Mouse (Mus musculus) spleen, postnatal 14 days (tissue): Measurements from ENCODE around the gene Dis3l2.

Experiments
- DNase-seq, 2 experiments: peaks; one replicate each; pipeline ENCODE4 v3.0.0; 2021 to 2022; ENCODE audit warnings: low spot score in 2 of 2

The Dis3l2 gene

DNA sequence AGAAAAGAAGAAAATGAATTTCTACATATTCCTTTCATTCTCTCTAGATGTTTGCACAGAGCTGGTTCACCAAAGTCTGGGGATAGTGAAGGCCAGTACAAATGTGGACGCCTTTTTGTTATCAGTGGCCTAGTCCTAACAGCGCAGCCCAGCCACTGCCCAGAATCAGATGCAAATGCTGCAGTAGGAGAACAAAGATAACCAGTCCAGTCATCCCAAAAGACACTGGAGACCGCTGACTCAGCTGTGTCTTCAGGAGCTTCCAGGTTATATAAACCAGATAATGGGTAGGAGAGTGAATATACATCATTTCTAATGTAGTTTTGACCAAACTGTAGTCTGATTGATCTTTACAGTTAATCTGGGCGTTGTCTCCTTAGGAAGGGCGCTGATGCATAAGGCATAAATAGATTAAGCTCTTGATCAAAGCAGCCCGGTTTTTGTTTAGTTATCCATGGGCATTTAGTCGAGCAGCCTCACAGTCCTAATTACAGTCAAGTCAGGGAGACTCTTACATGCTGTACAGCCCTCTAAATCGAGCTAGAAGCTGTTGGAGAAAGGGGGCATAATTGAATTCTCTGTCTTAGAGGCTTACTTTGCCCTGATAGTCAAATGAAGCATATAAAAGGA lies 212.9 kb downstream of the Dis3l2 start:
- no peak for DNase-seq

DNA sequence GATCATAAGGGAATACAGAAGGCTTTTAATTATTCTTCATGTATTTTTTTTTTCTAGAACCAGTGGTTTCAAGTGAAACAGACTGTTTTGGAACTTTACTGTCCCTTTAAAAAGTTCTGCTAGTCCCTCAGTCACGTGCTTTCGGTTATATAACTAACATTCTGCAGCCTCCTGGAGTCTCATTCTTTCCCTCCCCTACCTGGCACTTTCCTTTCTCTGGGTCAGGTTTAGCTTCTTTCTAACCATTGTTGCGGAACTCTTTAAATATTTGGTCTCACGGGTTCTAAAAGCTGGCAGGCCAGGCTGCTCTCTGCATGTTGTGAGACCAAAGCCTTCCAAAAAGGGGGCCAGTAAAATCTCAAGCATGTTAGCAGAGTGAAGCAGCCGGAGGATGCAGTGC lies 222.2 kb downstream of the Dis3l2 start:
- DNase-seq: no peak

DNA sequence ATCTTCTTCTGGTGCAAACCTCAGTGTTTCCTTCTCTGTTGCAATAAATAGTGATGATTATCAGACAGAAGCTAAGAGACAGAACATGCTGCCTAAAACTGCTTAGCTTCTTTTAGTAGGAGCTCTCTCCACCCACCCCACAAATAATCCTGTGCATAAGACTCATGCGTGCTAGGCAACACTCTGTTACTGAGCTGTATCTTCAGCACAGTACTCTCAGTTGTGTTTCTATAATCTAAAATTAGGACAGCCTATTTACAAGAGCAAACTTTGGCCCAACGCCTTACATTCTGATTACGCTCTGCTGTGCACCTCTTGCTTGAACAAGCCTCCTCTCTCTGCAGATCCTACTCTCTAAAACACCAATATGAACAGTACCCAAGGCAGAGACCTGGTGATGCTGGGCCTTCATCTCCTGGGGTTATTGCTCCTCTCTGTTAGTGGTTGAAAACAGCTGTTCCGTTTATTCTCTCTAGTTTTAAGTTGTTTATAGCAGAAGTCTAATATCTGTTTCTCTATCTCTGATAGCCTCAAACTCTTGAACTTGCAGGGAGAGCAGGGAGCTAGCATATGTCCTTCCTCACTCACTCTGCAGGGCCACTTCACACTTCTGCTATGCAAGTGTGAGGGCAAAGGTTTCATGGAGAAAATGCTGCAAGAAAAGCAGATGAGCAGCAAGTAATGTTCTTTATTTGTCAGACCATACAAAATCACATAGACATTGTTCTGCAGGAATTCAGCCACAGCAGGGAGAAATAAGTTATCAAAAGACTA lies 228.2 kb downstream of the Dis3l2 start:
- DNase-seq: no peak

DNA sequence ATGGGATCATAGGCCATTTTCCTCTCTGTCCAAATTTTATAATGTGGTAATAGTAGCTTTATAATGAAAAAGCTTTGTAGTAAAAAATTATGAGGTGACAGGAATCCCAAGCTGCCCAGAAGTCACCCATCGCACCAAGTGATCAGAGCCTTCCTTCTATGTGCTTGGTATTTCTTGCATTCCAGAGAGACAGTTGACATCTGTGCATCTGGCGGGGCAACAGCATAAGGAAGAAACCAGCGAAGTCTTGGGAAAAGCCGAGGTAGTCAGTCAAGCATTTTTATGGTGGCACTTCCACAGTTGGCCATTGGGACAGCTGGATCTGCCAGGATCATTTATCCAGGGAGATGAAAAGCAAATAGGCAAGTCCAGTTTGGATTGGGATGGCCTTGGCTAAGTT lies 229.2 kb downstream of the Dis3l2 start:
- DNase-seq: no peak

DNA sequence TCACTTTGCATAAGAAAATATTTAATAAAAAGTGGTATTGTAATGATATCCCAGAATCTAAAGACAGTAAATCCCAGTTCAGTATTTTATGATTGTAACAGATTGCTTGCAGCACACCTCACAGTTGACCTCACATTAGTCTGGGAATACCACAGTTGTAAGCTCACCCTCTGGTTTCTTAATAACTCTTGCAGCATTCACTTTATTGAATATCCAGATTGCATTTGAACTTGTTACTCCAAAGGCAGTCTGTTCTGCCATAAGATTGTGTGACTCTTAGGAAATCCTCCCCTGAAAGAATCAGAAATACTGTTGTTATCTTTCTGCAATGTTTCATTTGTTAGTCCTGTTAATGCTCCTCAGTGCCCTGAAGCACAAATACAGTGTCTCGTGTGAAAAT lies 230.0 kb downstream of the Dis3l2 start:
- no peak for DNase-seq

DNA sequence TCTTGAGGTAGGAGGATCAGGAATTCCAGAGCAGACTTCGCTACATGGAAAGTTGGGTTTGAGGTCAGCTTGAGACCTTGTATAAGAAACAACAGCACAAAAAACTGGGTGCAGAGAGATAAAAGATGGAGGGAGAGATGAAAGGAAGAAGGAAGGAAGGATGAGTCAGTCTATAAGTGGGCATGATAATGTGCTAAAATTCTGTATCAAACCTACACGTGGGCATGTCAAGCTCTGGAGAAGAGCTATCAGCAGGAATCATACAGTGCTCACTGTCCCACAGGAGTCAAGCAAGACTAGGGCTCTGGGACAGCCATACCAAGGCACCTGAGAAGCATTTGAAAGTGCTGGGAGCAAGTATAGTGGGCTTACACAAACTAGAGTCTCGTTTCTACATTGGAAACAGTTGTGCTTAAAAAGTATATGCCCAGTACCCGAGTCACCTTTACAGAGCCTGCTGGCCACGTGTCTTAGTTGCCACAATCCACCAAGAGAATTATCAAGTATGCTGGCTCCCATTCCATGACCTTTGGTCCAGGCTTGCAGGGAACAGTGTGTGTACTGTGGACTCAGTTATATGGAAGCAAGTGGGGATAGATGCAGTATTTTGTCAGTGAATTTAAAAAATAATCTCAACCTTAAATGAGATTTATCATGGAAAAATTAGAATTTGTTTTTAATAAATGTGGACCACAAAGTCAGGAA lies 248.0 kb downstream of the Dis3l2 start:
- DNase-seq: no peak

DNA sequence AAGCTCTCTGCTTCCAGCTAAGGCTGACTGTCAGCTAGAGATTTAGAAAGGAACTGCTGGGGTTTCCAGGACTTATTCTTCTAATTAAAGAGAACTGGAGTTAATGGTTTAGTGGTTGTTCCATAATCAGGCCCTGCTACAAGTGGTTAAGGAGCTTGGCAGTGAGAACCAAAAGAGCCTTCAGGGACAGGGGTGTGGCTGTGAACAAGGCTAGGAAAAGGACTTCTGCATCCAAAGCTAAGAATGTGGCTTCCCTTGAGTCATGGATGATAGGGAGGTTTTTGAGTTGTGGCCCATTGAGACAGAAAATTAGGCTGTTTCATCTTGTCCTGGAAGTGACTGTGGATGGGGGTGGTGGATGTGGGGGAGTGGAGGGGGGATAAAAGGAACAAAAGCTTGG lies 252.2 kb downstream of the Dis3l2 start:
- DNase-seq: no peak

DNA sequence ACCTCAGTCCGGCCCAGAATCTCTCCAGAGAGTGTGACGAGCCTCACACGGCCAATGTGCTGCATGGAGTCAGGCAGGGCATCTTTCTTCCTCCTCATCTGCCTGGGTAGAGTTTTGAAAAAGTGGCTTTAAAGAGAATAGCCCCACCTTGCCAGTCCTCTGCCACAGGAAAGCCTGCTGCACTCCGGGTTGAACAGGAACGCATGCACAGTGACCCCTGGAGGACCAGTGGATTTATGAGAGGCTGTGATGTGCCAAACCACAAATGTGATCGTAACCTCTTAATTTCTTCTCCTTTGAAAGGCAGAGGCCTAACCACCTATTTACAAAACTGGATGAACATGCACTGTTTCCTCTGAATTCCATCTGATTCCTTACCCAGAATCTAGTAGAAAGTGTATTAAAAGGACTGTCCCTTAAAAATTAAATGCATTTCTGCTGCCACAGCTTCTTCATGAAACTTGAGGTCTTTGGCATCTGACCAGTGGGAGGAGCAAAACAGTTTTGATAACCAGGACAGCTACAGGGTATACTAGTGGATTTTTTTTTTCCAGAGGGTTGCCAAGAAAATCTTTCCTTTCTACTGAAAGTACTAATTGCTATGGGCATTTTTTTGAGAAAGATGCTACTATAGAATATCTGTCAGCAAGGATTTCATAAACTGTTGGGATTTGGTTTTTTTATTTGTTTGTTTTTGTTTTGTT lies 264.8 kb downstream of the Dis3l2 start:
- no peak for DNase-seq

DNA sequence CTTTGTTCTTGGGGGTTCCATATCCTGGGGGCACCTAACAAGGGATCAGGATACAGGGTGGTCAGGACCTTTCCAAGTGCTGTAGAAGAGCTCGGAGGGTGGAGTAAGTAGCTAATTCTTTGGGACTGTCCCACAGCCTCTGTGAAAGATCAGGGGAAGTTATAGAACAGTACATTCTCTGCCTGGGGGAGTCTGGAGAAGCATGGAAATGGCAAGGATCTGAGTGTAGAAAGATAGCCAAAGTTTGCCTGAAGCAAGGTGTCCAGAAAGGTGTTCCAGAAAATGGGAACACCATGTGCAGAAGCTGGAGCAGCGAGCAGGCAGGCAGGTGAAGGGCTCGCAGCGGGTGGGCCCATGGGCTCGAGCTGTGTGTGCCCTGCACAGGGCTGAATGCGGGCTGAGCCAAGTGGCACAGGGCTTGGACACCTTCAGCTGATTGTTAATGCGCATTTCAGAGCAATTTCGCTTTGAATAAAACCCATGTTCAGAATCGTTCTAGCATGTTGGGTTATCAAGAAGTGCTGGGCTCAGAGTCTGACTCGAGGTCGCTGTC lies 265.6 kb downstream of the Dis3l2 start:
- DNase-seq: no peak

DNA sequence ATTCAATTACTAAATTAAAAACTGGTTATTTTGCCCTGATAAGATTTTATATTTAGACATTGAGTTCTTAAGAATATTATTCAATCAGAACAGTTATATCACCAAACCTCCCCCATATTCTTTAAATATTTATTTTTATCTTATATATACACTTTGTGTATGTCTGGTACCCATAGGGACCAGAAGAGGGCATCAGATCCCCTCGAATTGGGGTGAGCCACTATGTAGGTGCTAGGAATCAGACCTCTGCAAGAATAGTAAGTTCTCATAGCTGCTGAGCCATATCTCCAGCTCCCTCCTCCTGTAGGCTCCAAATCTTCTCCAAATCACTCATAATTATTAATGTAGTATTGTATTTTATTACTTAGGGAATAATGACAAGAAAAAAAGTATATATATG lies 269.1 kb downstream of the Dis3l2 start:
- no peak for DNase-seq

DNA sequence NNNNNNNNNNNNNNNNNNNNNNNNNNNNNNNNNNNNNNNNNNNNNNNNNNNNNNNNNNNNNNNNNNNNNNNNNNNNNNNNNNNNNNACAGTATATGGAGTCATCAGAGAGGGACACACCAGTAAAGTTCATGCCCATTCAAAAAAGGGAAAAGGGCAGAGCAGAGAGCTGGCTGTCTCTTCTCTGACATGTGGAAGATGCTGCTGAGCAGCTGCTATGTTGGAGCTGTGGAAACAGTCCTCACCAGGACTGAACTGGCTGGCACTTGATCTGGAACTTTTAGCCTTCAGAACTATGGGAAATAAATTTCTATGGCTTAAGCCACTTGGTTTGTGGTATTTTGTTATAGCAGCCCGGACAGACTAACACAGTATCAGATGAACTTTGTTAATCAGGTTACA lies 273.4 kb downstream of the Dis3l2 start:
- DNase-seq: no peak

DNA sequence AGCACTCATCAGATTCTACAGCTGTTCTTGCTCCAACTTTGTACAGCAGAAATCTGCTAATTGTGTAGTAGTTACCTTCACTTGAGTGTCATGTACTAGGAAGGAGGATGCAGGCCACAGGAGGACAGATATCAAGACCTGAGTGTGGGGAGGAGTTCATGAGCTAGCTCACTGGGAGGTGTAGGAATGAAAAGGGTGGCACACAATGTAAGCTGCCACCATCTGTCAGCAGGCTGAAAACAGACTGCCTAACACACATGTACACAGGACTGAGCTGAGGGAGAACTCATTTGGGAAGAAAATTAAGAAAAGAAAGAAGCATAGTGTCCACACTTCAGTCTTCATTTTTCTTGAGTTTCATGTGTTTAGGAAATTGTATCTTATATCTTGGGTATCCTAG lies 282.8 kb downstream of the Dis3l2 start:
- no peak for DNase-seq

DNA sequence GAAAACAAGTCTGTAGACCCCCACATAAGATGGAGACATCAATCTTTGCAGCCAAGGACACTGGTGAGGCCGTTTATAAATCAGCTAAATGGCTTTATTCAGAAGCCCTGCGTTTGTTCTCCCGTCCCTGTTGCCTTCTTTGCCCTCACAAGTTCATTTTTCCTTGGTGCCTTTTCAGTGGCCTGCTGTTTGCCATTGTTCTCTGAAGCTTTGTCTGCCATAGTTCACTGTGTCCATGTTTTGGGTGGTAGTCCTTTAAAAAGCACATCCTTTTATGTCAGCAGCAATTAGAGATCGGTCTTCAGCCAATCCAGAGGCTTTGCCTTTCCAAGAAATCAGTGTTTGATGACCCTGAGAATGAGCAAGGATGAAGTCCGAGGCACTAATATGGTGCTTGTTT lies 289.2 kb downstream of the Dis3l2 start:
- no peak for DNase-seq

DNA sequence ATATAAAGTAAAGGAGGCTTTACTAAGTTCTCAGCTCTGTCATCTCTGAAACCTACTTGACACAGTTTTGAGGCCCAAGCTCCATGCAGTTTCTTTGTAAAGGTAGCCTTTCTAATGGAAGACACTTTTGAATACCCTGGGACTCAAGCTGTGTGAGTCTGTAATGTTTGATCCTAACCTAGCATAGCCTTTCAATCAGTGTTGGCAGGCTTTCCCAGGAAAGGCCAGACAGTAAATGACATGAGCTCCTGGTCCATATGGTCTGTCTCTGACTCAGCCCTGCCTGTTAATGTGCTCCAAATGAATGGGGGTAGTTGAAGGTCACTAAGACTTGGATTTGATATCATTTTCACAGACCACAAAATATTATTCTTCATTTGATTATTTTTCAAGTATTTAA lies 290.4 kb downstream of the Dis3l2 start:
- no peak for DNase-seq

DNA sequence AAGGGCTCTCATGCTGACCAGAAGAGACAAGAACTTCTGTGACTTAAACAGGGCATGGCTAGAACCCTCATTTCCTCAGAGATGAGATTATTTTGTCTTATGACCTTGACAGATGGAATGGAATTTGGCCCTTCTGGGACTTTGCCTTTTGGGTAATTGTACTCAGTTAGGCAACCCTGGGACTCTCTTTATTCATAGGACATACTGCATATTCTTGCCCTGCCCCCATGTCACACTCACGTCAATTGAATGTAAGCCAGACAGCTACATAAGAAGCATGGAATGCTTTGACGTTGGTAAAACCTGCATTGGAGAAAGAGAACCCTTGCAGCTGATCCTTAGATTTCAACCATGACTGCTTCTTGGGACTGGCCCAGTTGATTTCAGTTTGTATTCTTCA lies 294.4 kb downstream of the Dis3l2 start:
- no peak for DNase-seq

DNA sequence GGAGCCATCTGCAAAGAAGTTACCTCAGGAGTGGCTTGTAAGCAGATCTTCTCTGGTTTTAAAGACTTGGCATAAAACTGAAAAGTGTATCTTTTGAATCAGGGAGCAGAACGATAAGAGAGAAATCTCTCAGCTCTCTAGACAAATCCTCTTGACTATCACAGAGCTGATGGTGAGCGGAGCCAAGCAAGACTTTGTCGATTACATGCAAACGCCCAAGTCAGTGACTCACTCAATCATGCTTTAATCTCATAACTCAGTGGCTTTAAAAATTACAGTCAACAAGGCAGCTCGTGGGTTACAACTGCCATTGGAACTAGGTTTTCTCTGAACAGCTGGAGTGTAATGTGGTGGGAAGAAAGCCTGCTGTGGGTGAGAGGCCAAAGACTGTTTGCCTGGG lies 297.8 kb downstream of the Dis3l2 start:
- no peak for DNase-seq

DNA sequence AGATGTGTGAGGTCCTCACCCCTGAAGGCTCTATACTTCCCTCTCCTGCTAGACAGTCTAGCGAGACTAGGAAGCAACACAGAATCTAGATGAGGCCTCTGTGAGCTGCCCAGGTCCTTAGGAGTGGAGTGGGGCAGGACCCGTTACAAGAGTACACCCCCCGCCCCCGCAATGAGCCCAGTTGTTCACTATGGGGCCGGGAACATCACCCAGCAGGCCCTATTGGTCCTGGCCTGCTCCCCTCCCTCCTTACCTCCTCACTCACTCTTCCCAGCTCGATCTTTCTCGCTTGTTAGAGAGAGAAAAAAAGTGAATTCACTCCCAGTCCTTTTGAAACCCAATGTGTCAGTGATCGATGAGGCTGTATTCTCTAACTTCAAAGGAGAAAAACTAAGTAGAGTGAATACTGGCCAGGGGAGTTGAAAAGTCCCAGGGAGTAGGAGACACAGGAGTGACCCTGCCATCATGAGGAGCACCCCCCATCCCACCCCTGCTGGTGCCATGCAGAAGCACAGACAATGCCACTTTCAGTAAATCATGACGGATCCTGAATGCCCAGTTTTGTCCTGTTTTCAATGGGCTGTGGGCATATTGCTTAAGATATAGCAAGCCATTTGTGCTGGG lies 299.0 kb downstream of the Dis3l2 start:
- DNase-seq: no peak

DNA sequence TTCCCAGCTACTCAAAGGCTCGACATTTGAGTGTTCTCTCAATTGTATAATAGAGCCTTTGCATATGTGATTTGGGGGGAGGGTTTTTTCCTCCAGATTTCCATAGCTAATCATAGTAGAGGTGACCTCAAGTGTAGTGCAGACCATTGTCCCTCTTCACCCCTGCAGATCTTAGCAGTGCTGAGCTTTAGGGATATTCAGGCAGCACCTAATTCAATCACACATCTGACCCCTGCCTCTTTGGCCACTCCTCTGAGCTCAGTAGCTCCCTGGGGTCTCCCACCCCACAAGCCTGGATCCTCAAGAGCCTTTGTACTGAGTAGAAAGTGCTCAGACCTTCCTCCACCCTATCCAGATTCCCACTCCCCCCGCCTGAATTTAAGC lies 299.6 kb downstream of the Dis3l2 start:
- no peak for DNase-seq

DNA sequence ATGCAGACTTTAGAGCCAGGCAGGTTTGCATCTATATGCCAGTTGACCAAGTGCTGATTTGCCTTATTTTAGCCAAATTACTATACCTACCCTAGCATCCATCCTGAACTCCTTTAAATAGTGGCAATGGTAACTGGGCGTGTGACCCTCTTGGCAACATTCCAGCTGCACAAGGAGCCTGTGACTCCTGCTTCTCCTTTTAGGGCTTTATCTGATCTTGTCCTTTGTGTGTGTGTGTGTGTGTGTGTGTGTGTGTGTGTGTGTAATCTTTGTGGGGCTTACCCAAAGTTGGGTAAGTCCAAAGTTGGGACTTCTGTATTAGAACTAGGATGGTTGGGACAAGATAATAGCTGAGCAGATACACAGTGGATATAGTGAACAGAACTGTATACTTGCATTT lies 302.8 kb downstream of the Dis3l2 start:
- no peak for DNase-seq

DNA sequence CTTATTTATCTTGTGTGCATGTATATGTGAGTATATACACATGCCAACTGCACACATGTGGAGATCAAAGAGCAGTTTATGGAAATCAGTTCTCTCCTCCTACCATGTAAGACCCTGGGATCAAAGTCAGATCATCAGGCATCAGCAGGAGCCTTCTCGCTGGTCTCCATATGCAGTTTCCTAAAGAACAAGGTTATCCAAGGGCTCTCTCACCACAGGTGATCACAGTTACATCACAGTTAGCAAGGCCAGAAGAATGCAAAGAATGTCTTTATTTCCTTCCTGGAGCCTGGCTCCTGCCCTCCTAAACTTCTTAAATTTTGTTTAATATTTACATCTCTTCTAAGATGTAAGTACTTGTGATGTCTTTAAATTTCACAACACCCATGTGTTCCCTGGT lies 304.6 kb downstream of the Dis3l2 start:
- no peak for DNase-seq

DNA sequence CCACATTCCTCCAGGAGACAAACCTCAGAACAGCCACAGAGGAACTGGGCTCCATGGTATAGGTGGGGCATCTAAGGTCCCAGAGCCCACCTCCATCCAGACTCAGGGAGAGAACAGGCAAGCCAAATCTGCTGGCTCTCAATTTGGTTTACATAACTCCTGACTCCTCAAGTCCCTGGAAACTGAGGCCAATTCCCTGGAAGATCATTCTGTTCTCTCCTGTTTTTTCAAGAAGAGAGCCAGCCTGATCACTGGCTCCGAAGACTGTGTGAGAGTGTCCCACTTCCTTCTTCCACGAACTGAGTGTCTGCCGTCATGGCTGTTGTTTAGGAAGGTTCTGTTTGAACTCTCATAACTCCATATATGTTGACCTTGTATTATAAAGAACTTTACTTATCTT lies 305.5 kb downstream of the Dis3l2 start:
- no peak for DNase-seq
